Mouse (Mus musculus) neural tube, embryonic 13.5 days (tissue): ENCODE measurements at regions not wholly inside any gene's neighbourhood (a gene's known extent, or its start where the extent isn't known, plus 50 kb on each side); places are given as distances from the start of the nearest gene placed in this dataset.

Experiments used
- ATAC-seq: fragments of 200-750 bp; cut with Nextera tagmentation; 2 replicates; pipeline ENCODE4 v1.8.0; 2017; ENCODE audit warnings: low read depth, mild to moderate bottlenecking, moderate TSS enrichment, moderate library complexity
- H3K27ac ChIP-seq: fragments of 300-500 bp; sonication (generic); replicated peaks from 2 replicates; pipeline ENCODE4 v1.5.1; 2015; ENCODE audit warnings: moderate library complexity, mild to moderate bottlenecking, inconsistent platforms
- H3K27me3 ChIP-seq: fragments of 300-500 bp; sonication (generic); 2 replicates; pipeline ENCODE4 v1.6.1; 2015; ENCODE audit warnings: mild to moderate bottlenecking, inconsistent platforms
- H3K36me3 ChIP-seq: fragments of 300-500 bp; sonication (generic); 2 replicates; pipeline ENCODE4 v1.6.1; 2015; ENCODE audit warnings: mild to moderate bottlenecking, inconsistent platforms
- H3K4me1 ChIP-seq: fragments of 300-500 bp; sonication (generic); replicated peaks from 2 replicates; pipeline ENCODE4 v1.6.1; 2015; ENCODE audit warnings: inconsistent platforms
- H3K4me2 ChIP-seq: fragments of 300-500 bp; sonication (generic); 2 replicates; pipeline ENCODE4 v1.6.1; 2015; ENCODE audit warnings: inconsistent platforms, mild to moderate bottlenecking, moderate library complexity
- H3K4me3 ChIP-seq: fragments of 300-500 bp; sonication (generic); 2 replicates; pipeline ENCODE4 v1.5.1; 2015; ENCODE audit warnings: mild to moderate bottlenecking, inconsistent platforms
- H3K9ac ChIP-seq: fragments of 300-500 bp; sonication (generic); 2 replicates; pipeline ENCODE4 v1.6.1; 2015; ENCODE audit warnings: moderate library complexity, mild to moderate bottlenecking, inconsistent platforms
- H3K9me3 ChIP-seq: fragments of 300-500 bp; sonication (generic); 2 replicates; pipeline ENCODE4 v1.6.1; 2016; ENCODE audit warnings: inconsistent platforms
- WGBS: fragments of 180-500 bp; shearing (Covaris S2); methylation state at CpG from one replicate; pipeline ENCODE4 v1.1.7; 2015; 5-methylcytosine and 5-hydroxymethylcytosine counted together

GRCm38 (mm10) chrX:57784959-57785358, 237.5 kb upstream of the Zic3 start:
- Histone ChIP-seq H3K4me3 (no peak overlapping the region), H3K4me1 (no peaks in the 10 kb centered on the region), H3K27ac (no peak overlapping the region), H3K9ac (no peak overlapping the region), H3K27me3 (no peaks in the 10 kb centered on the region), H3K9me3 (no peaks in the 10 kb centered on the region), H3K36me3 (no peaks in the 10 kb centered on the region), H3K4me2 (no peak overlapping the region)
- no peak for ATAC-seq
- WGBS = 48% methylated on average over 4 of the region's 4 CpGs

GRCm38 (mm10) chrX:57787615-57788014, 234.9 kb upstream of the Zic3 start:
- Histone ChIP-seq H3K4me3 (no peak overlapping the region), H3K9ac (no peak overlapping the region), H3K27me3 (no peaks in the 10 kb centered on the region), H3K4me1 (no peaks in the 10 kb centered on the region), H3K27ac (no peak overlapping the region), H3K9me3 (no peaks in the 10 kb centered on the region), H3K36me3 (no peaks in the 10 kb centered on the region), H3K4me2 (no peak overlapping the region)
- WGBS = 68% methylated on average over 1 of the region's 1 CpGs
- ATAC-seq = no peak

GRCm38 (mm10) chrX:57797956-57798355, 224.5 kb upstream of the Zic3 start:
- Histone ChIP-seq H3K9ac (no peak overlapping the region), H3K9me3 (no peaks in the 10 kb centered on the region), H3K4me2 (peak overlapping the region; percentile 16; the same call in 1 of the 2 replicates), H3K36me3 (no peaks in the 10 kb centered on the region), H3K4me3 (no peak overlapping the region), H3K4me1 (peaks cover 13% of the 10 kb centered on the region), H3K27me3 (no peaks in the 10 kb centered on the region), H3K27ac (peak overlapping the region; percentile 56)
- WGBS = 39% methylated on average over 6 of the region's 6 CpGs
- ATAC-seq = peak; percentile 50; the same call in 1 of the 2 replicates

GRCm38 (mm10) chrX:57798394-57798793, 224.1 kb upstream of the Zic3 start:
- H3K27me3 ChIP-seq = no peaks in the 10 kb centered on the region
- H3K4me2 ChIP-seq = no peak overlapping the region
- ATAC-seq = peak; percentile 78
- H3K9me3 ChIP-seq = no peaks in the 10 kb centered on the region
- H3K36me3 ChIP-seq = no peaks in the 10 kb centered on the region
- H3K4me1 ChIP-seq = peaks cover 13% of the 10 kb centered on the region
- H3K9ac ChIP-seq = no peak overlapping the region
- no peak overlapping the region for H3K4me3 ChIP-seq
- 31% methylated on average over 3 of the region's 3 CpGs for WGBS
- peak overlapping the region; percentile 56 for H3K27ac ChIP-seq

- Histone ChIP-seq H3K36me3 (no peaks in the 10 kb centered on the region), H3K4me2 (no peak overlapping the region), H3K27me3 (no peaks in the 10 kb centered on the region), H3K9ac (no peak overlapping the region), H3K4me1 (peaks cover 13% of the 10 kb centered on the region), H3K4me3 (no peak overlapping the region), H3K9me3 (no peaks in the 10 kb centered on the region), H3K27ac (peak overlapping the region; percentile 56)
- 37% methylated on average over 2 of the region's 2 CpGs for WGBS
- ATAC-seq = no peak
Measured at GRCm38 (mm10) chrX:57798869-57799268, 223.6 kb upstream of the Zic3 start.
